Mouse (Mus musculus): ENCODE measurements around the gene Mast3. TPM values are rescaled to one million over a fixed set of nuclear protein-coding genes. Genes with fewer than 3 reads are reported as not detected.

The Mast3 gene
- polyA plus RNA-seq, 1 experiment from 2014 or later = 8.5 TPM

- Histone ChIP-seq H3K36me3 (ENCODE audit: control insufficient read depth, insufficient read depth, low read length) (no peaks in the 10 kb centered on the region), H3K27ac (ENCODE audit: low read depth, low read length) (no peak overlapping the region), H3K9ac (ENCODE audit: low read depth, low read length) (peak overlapping the region; percentile 71), H3K4me1 (ENCODE audit: control insufficient read depth, insufficient read depth, low read length) (peaks cover 12% of the 10 kb centered on the region), H3K4me2 (peak overlapping the region; percentile 90), H3K27me3 (ENCODE audit: control insufficient read depth, insufficient read depth, low read length) (peaks cover 61% of the 10 kb centered on the region), H3K9me3 (replicated peaks; ENCODE audit: control insufficient read depth, low read length) (no peaks in the 10 kb centered on the region), H3K4me3 (ENCODE audit: low read depth, low read length) (peak overlapping the region; percentile 54)
- WGBS (ENCODE audit: insufficient replicate concordance) = 2% methylated on average over 54 of the region's 54 CpGs
- no peak for ATAC-seq (replicated peaks; ENCODE audit: insufficient number of reproducible peaks, low FRiP score, low TSS enrichment)
Measured at GRCm38 (mm10) chr8:70796403-70797080, 8.3 kb downstream of the Mast3 start.

- H3K27ac ChIP-seq (ENCODE audit: low read depth, low read length) = no peak overlapping the region
- H3K9ac ChIP-seq (ENCODE audit: low read depth, low read length) = no peak overlapping the region
- no peaks in the 10 kb centered on the region for H3K36me3 ChIP-seq (ENCODE audit: control insufficient read depth, insufficient read depth, low read length)
- no peak overlapping the region for H3K4me3 ChIP-seq (ENCODE audit: low read depth, low read length)
- no peak for ATAC-seq (replicated peaks; ENCODE audit: insufficient number of reproducible peaks, low FRiP score, low TSS enrichment)
- WGBS (ENCODE audit: insufficient replicate concordance) = 70% methylated on average over 2 of the region's 2 CpGs
- H3K9me3 ChIP-seq (replicated peaks; ENCODE audit: control insufficient read depth, low read length) = no peaks in the 10 kb centered on the region
- peaks cover 51% of the 10 kb centered on the region for H3K27me3 ChIP-seq (ENCODE audit: control insufficient read depth, insufficient read depth, low read length)
- H3K4me1 ChIP-seq (ENCODE audit: control insufficient read depth, insufficient read depth, low read length) = peaks cover 18% of the 10 kb centered on the region
- no peak overlapping the region for H3K4me2 ChIP-seq
Measured at GRCm38 (mm10) chr8:70795370-70795769, 9.5 kb downstream of the Mast3 start.

GRCm38 (mm10) chr8:70794215-70794614, 10.6 kb downstream of the Mast3 start:
- Histone ChIP-seq H3K36me3 (ENCODE audit: control insufficient read depth, insufficient read depth, low read length) (no peaks in the 10 kb centered on the region), H3K9ac (ENCODE audit: low read depth, low read length) (no peak overlapping the region), H3K4me3 (ENCODE audit: low read depth, low read length) (no peak overlapping the region), H3K27ac (ENCODE audit: low read depth, low read length) (no peak overlapping the region), H3K27me3 (ENCODE audit: control insufficient read depth, insufficient read depth, low read length) (peaks cover 40% of the 10 kb centered on the region), H3K4me2 (no peak overlapping the region), H3K9me3 (replicated peaks; ENCODE audit: control insufficient read depth, low read length) (no peaks in the 10 kb centered on the region), H3K4me1 (ENCODE audit: control insufficient read depth, insufficient read depth, low read length) (peaks cover 22% of the 10 kb centered on the region)
- 77% methylated on average over 2 of the region's 2 CpGs for WGBS (ENCODE audit: insufficient replicate concordance)
- no peak for ATAC-seq (replicated peaks; ENCODE audit: insufficient number of reproducible peaks, low FRiP score, low TSS enrichment)

- Histone ChIP-seq H3K4me3 (ENCODE audit: low read depth, low read length) (peak overlapping the region; percentile 61), H3K4me1 (ENCODE audit: control insufficient read depth, insufficient read depth, low read length) (peaks cover 27% of the 10 kb centered on the region), H3K9me3 (replicated peaks; ENCODE audit: control insufficient read depth, low read length) (no peaks in the 10 kb centered on the region), H3K9ac (ENCODE audit: low read depth, low read length) (peak overlapping the region; percentile 86; the same call in 1 of the 2 replicates), H3K36me3 (ENCODE audit: control insufficient read depth, insufficient read depth, low read length) (no peaks in the 10 kb centered on the region), H3K4me2 (peak overlapping the region; percentile 80), H3K27me3 (ENCODE audit: control insufficient read depth, insufficient read depth, low read length) (peaks cover 25% of the 10 kb centered on the region), H3K27ac (ENCODE audit: low read depth, low read length) (peak overlapping the region; percentile 50)
- ATAC-seq (replicated peaks; ENCODE audit: insufficient number of reproducible peaks, low FRiP score, low TSS enrichment) = peak; percentile 11; the same call in 1 of the 2 replicates
- WGBS (ENCODE audit: insufficient replicate concordance) = under 1% methylated on average over 20 of the region's 20 CpGs
Measured at GRCm38 (mm10) chr8:70792700-70793099, 12.2 kb downstream of the Mast3 start.

- Histone ChIP-seq H3K4me2 (peak overlapping the region; percentile 80), H3K4me3 (ENCODE audit: low read depth, low read length) (peak overlapping the region; percentile 61), H3K36me3 (ENCODE audit: control insufficient read depth, insufficient read depth, low read length) (no peaks in the 10 kb centered on the region), H3K9ac (ENCODE audit: low read depth, low read length) (peak overlapping the region; percentile 86), H3K27ac (ENCODE audit: low read depth, low read length) (peak overlapping the region; percentile 50), H3K27me3 (ENCODE audit: control insufficient read depth, insufficient read depth, low read length) (peaks cover 23% of the 10 kb centered on the region), H3K4me1 (ENCODE audit: control insufficient read depth, insufficient read depth, low read length) (peaks cover 27% of the 10 kb centered on the region), H3K9me3 (replicated peaks; ENCODE audit: control insufficient read depth, low read length) (no peaks in the 10 kb centered on the region)
- WGBS (ENCODE audit: insufficient replicate concordance) = 4% methylated on average over 58 of the region's 58 CpGs
- peak; percentile 65 for ATAC-seq (replicated peaks; ENCODE audit: insufficient number of reproducible peaks, low FRiP score, low TSS enrichment)
Measured at GRCm38 (mm10) chr8:70791975-70792691, 12.7 kb downstream of the Mast3 start.

GRCm38 (mm10) chr8:70791294-70791701, 13.6 kb downstream of the Mast3 start:
- peaks cover 27% of the 10 kb centered on the region for H3K4me1 ChIP-seq (ENCODE audit: control insufficient read depth, insufficient read depth, low read length)
- no peak for ATAC-seq (replicated peaks; ENCODE audit: insufficient number of reproducible peaks, low FRiP score, low TSS enrichment)
- peak overlapping the region; percentile 86 for H3K9ac ChIP-seq (ENCODE audit: low read depth, low read length)
- peak overlapping the region; percentile 80 for H3K4me2 ChIP-seq
- H3K9me3 ChIP-seq (replicated peaks; ENCODE audit: control insufficient read depth, low read length) = no peaks in the 10 kb centered on the region
- peak overlapping the region; percentile 61 for H3K4me3 ChIP-seq (ENCODE audit: low read depth, low read length)
- 76% methylated on average over 7 of the region's 7 CpGs for WGBS (ENCODE audit: insufficient replicate concordance)
- H3K36me3 ChIP-seq (ENCODE audit: control insufficient read depth, insufficient read depth, low read length) = 0 out of 2 replicates have a peak, but pooled peaks cover 3% of the 10 kb centered on the region
- peaks cover 23% of the 10 kb centered on the region for H3K27me3 ChIP-seq (ENCODE audit: control insufficient read depth, insufficient read depth, low read length)
- no peak overlapping the region for H3K27ac ChIP-seq (ENCODE audit: low read depth, low read length)

GRCm38 (mm10) chr8:70790846-70791245, 14.0 kb downstream of the Mast3 start:
- 0 out of 2 replicates have a peak overlapping the region, but pooled peaks have one; percentile 61 for H3K4me3 ChIP-seq (ENCODE audit: low read depth, low read length)
- H3K4me1 ChIP-seq (ENCODE audit: control insufficient read depth, insufficient read depth, low read length) = peaks cover 27% of the 10 kb centered on the region
- H3K27ac ChIP-seq (ENCODE audit: low read depth, low read length) = no peak overlapping the region
- peak overlapping the region; percentile 86 for H3K9ac ChIP-seq (ENCODE audit: low read depth, low read length)
- H3K4me2 ChIP-seq = peak overlapping the region; percentile 80
- H3K27me3 ChIP-seq (ENCODE audit: control insufficient read depth, insufficient read depth, low read length) = peaks cover 20% of the 10 kb centered on the region
- ATAC-seq (replicated peaks; ENCODE audit: insufficient number of reproducible peaks, low FRiP score, low TSS enrichment) = no peak
- peaks cover 5% of the 10 kb centered on the region; the same call in 1 of the 2 replicates for H3K36me3 ChIP-seq (ENCODE audit: control insufficient read depth, insufficient read depth, low read length)
- no peaks in the 10 kb centered on the region for H3K9me3 ChIP-seq (replicated peaks; ENCODE audit: control insufficient read depth, low read length)
- WGBS (ENCODE audit: insufficient replicate concordance) = 65% methylated on average over 8 of the region's 8 CpGs

GRCm38 (mm10) chr8:70789046-70789445, 15.8 kb downstream of the Mast3 start:
- Histone ChIP-seq H3K27ac (ENCODE audit: low read depth, low read length) (no peak overlapping the region), H3K4me3 (ENCODE audit: low read depth, low read length) (no peak overlapping the region), H3K4me1 (ENCODE audit: control insufficient read depth, insufficient read depth, low read length) (peaks cover 27% of the 10 kb centered on the region), H3K9me3 (replicated peaks; ENCODE audit: control insufficient read depth, low read length) (no peaks in the 10 kb centered on the region), H3K27me3 (ENCODE audit: control insufficient read depth, insufficient read depth, low read length) (peaks cover 8% of the 10 kb centered on the region), H3K9ac (ENCODE audit: low read depth, low read length) (peak overlapping the region; percentile 22; the same call in 1 of the 2 replicates), H3K36me3 (ENCODE audit: control insufficient read depth, insufficient read depth, low read length) (peaks cover 10% of the 10 kb centered on the region; the same call in 1 of the 2 replicates), H3K4me2 (peak overlapping the region; percentile 49; the same call in 1 of the 2 replicates)
- ATAC-seq (replicated peaks; ENCODE audit: insufficient number of reproducible peaks, low FRiP score, low TSS enrichment) = no peak
- WGBS (ENCODE audit: insufficient replicate concordance) = 69% methylated on average over 10 of the region's 10 CpGs
